Mouse (Mus musculus) hindbrain, embryonic 10.5 days (tissue): ENCODE data around the gene Akr1c19. TPM values are rescaled to one million over a fixed set of nuclear protein-coding genes. Genes with fewer than 3 reads are reported as not detected.
"Not testable (repeated sequence)": the region's sequence is repeated elsewhere in the genome, so short reads cannot be mapped to it uniquely, and the experiment has no call there.

Source experiments
- DNase-seq: peaks from one replicate; pipeline ENCODE4 v3.0.0-alpha.2; 2017; ENCODE audit warnings: low spot score
- H3K27ac ChIP-seq: fragments of 300-500 bp; sonication (generic); 2 replicates; pipeline ENCODE4 v1.5.1; 2016; ENCODE audit warnings: mild to moderate bottlenecking, moderate library complexity
- H3K27me3 ChIP-seq: fragments of 300-500 bp; sonication (generic); 2 replicates; pipeline ENCODE4 v1.6.1; 2016; ENCODE audit warnings: mild to moderate bottlenecking; ENCODE audit not compliant: poor library complexity, insufficient read depth, severe bottlenecking
- H3K36me3 ChIP-seq: fragments of 300-500 bp; sonication (generic); 2 replicates; pipeline ENCODE4 v1.6.1; 2016; ENCODE audit warnings: mild to moderate bottlenecking, moderate library complexity
- H3K4me1 ChIP-seq: fragments of 300-500 bp; sonication (generic); replicated peaks from 2 replicates; pipeline ENCODE4 v1.6.1; 2016; ENCODE audit warnings: mild to moderate bottlenecking
- H3K4me3 ChIP-seq: fragments of 300-500 bp; sonication (generic); 2 replicates; pipeline ENCODE4 v1.5.1; 2016; ENCODE audit warnings: mild to moderate bottlenecking, moderate library complexity
- H3K9me3 ChIP-seq: fragments of 300-500 bp; sonication (generic); 2 replicates; pipeline ENCODE4 v1.6.1; 2016; ENCODE audit warnings: mild to moderate bottlenecking, moderate library complexity
- WGBS: fragments of 180-500 bp; shearing (Covaris S2); methylation state at CpG from one replicate; pipeline ENCODE4 v1.1.7; 2016; 5-methylcytosine and 5-hydroxymethylcytosine counted together
- polyA plus RNA-seq: library from polyadenylated mRNA; unstranded; fragments of >200 nt; fragmentation: Nextera tagmentation; extraction: Ambion mirVana; gene quantifications from 2 replicates; pipeline ENCODE4 v1.2.1, GENCODE M21; 2016

Gene Akr1c19
- polyA plus RNA-seq: 0.25 and 0.64 TPM in 2 replicates

DNA sequence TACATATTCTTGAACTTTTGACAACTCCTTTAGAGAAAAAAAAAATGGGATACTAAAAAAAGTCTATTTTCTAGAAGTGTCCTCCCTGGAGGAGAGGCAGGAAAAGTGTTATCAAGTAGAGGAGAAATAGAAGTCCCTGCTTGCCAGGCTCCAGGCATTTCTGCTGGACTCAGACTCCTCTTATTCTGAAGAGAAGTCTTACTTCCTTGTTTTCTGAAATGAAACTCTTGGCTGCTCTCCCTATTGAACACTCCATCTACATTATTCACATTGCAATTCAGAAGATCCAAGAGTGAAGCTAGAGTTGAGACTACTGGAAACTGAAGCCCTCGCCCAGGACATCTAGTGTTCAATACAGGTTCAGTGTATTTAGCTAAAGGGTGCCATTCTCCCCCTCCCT is at the start of gene Akr1c19:
Akr1c19 (plus strand) TSS at position 260 of the 400 bp plus-strand sequence.
- no peak for DNase-seq
- Histone ChIP-seq H3K9me3 (no peaks in the 10 kb centered on the region), H3K4me3 (no peak within 1 kb of the TSS), H3K27me3 (no peaks in the 10 kb centered on the region), H3K4me1 (no peaks in the 10 kb centered on the region), H3K27ac (no peak within 1 kb of the TSS), H3K36me3 (no peaks in the 10 kb centered on the region)
- 70% methylated on average over 1 of the region's 1 CpGs for WGBS

DNA sequence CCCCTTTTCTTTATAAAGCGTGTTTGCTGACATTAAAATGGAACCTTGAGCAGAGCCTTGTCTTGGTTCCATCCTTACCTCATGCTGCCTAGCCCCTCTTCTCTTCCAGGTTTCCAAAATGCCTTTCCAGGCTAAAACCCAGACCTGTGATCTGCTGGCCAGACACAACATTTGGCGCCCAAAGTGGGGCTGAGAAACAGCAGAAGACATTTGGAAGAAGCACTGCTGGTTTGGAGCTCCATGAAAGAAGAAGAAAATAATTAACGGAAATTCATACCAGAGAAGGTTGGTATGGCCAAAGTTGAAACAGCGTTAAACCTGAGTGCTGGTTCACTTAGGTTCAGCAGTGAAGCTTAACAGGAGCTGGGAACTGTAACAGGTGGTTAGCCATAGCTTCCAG is 47.2 kb upstream of the Akr1c19 start:
- not testable (repeated sequence) for DNase-seq, H3K4me1 ChIP-seq, H3K36me3 ChIP-seq, H3K4me3 ChIP-seq, H3K27ac ChIP-seq, H3K27me3 ChIP-seq
- H3K9me3 ChIP-seq: peaks cover 13% of the 10 kb centered on the region; the same call in 1 of the 2 replicates
- 93% methylated on average over 4 of the region's 4 CpGs for WGBS

DNA sequence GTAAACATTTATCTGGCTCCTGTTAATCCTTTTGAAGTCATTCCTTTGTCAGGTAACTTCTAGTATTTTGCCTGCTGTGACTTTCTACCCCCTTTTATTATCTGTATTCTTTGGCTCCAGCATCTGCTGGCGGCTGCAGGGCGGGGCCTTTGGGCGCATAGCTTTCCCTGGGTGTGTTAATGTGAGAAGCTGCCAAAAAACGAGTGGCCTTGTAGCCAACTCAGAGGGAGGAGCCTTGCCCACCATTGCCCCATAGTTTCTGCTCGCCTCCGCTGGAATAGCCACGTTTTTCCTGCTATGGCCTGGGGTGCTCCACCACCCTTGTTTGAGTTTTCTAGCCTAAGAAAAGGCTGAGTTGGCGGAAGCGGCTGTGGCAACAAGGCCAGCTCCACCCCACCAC is 45.4 kb upstream of the Akr1c19 start:
- H3K27me3 ChIP-seq: no peaks in the 10 kb centered on the region
- no peaks in the 10 kb centered on the region for H3K36me3 ChIP-seq
- H3K4me3 ChIP-seq: no peak overlapping the region
- WGBS: 62% methylated on average over 9 of the region's 9 CpGs
- DNase-seq: no peak
- H3K27ac ChIP-seq: no peak overlapping the region
- peaks cover 13% of the 10 kb centered on the region; the same call in 1 of the 2 replicates for H3K9me3 ChIP-seq
- H3K4me1 ChIP-seq: no peaks in the 10 kb centered on the region

DNA sequence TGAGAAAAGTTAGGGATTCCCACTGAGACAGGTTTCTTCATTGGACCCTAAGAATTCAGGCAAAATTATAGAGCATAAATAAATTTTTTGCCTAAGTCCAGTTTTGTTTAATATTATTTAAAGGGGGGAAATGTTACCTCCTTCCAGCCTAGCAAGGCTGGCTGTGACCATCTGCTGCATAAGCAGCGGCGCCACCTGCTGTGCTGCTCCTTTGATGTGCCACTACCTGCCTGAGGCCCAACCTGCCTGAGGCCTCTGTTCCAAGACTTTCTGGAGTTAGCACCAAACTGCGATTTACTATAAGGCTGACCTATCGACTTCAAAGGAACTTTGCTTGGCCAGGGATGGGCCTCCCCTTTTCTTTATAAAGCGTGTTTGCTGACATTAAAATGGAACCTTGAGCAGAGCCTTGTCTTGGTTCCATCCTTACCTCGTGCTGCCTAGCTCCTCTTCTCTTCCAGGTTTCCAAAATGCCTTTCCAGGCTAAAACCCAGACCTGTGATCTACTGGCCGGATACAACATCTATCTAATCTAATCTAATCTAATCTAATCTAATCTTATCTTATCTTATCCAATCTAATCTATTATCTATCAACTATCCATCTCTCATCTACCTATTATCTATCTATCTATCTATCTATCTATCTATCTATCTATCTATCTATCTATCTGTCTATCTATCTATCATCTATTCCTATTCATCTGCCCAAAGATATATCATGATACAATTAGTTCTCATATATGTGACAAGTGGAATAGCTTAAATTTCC is 41.7 kb upstream of the Akr1c19 start:
- 81% methylated on average over 7 of the region's 7 CpGs for WGBS
- not testable (repeated sequence) for H3K4me3 ChIP-seq, DNase-seq, H3K4me1 ChIP-seq, H3K27ac ChIP-seq, H3K9me3 ChIP-seq, H3K36me3 ChIP-seq, H3K27me3 ChIP-seq

DNA sequence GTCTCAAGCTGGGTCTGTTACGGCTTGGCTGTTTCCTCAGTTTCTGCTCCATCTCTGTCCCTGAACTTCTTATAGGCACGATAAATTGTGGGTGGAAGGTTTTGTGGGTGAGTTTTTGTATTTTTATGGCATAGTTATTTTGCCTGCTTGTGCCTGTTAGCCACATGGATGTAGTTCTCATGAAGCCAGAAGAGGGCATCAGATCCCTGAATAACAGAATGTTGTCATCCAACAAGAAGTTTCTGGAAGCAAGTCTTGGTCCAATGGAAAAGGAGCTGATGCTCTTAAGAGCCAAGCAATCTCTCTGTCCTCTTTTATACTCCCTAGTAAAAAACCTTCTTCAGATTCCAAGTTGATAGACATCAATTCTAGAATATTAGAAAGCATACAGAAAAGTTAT is 40.3 kb upstream of the Akr1c19 start:
- Histone ChIP-seq H3K27ac (no peak overlapping the region), H3K36me3 (no peaks in the 10 kb centered on the region), H3K9me3 (no peaks in the 10 kb centered on the region), H3K4me3 (no peak overlapping the region), H3K27me3 (no peaks in the 10 kb centered on the region), H3K4me1 (no peaks in the 10 kb centered on the region)
- no peak for DNase-seq
- 91% methylated on average over 2 of the region's 2 CpGs for WGBS

DNA sequence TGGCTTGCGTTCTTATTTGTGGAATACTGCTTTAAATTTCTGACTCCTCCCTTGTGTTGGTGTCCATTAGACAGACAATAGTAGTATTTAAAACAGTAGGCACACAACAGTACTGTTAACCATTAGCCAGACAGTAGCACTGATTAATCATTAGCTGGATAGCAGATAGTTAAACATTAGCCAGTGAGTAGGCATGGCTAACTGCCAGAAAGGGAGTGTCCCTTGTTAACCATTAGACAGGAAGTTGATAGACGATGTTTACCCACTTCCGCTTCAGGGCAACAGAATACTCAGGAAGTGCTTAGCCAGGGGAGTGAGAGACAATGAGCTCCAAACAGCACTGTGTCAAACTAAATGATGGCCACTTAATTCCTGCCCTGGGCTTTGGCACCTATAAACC is 37.6 kb upstream of the Akr1c19 start, which contains the start of gene Akr1c13:
Akr1c13 (plus strand) TSS at position 247 of the 400 bp plus-strand sequence.
- no peak for DNase-seq
- no peak within 1 kb of the TSS for H3K27ac ChIP-seq
- H3K36me3 ChIP-seq: no peaks in the 10 kb centered on the region
- WGBS: 76% methylated on average over 3 of the region's 3 CpGs
- no peak within 1 kb of the TSS for H3K4me3 ChIP-seq
- H3K9me3 ChIP-seq: no peaks in the 10 kb centered on the region
- H3K27me3 ChIP-seq: no peaks in the 10 kb centered on the region
- no peaks in the 10 kb centered on the region for H3K4me1 ChIP-seq

DNA sequence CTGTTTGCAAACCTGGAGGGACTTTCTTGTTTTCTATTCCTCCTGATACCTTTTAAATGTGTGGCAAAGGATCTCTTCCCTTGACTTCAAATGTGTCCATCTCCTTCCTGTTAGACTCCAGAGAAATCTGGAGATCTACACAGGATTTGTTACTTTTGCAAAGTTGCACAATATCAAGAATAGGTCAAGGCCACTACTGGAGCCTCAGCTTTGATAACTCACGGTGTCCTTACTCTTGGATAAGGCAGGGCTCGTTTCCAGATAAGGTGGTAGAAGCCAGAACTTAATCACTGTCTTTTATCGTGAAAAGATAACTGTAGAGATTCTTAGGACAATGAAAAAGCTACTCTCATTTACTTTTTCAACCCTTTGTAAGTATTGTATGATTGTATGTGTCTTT is 36.0 kb upstream of the Akr1c19 start:
- Histone ChIP-seq H3K27ac (no peak overlapping the region), H3K4me3 (no peak overlapping the region), H3K36me3 (no peaks in the 10 kb centered on the region), H3K9me3 (no peaks in the 10 kb centered on the region), H3K27me3 (no peaks in the 10 kb centered on the region), H3K4me1 (no peaks in the 10 kb centered on the region)
- no peak for DNase-seq
- WGBS: 84% methylated on average over 3 of the region's 3 CpGs

DNA sequence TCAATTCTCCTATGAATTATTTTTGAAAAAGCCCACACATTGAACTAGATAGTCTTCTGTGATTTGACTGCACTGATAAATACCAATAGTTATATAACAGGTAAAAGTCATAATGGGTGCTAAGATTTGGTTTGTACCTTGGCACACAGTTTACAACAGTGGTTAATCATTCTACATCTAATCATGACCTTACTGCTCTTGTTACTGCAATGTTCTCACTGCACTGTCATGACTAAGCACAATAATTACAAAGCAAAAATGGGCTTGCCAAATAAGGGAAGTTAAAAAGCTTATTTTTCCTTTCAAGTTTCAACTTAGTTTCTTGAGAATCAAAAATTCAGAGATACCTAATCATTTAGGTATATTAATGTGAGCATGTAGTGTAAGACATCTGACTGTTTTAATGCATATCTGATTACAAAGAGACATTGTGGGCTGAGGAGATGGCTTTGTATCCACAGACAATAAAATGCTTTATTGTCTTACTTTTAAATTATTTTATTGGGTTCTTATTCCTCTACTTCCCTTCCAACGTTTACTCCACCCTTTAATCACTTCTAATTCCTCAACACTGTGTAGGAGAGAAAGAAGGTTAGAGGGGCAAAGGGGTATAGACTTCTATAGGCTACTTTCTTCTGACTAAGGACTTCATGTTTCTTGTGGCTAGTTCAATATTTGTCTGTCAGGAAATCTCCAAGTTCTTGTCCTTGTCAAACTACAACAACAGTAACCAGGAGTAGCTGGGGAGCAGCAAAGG is 22.2 kb upstream of the Akr1c19 start:
- no peaks in the 10 kb centered on the region for H3K36me3 ChIP-seq
- DNase-seq: no peak
- H3K27me3 ChIP-seq: no peaks in the 10 kb centered on the region
- H3K4me3 ChIP-seq: no peak overlapping the region
- H3K4me1 ChIP-seq: no peaks in the 10 kb centered on the region
- H3K9me3 ChIP-seq: no peaks in the 10 kb centered on the region
- 36% methylated on average over 1 of the region's 1 CpGs for WGBS
- no peak overlapping the region for H3K27ac ChIP-seq

DNA sequence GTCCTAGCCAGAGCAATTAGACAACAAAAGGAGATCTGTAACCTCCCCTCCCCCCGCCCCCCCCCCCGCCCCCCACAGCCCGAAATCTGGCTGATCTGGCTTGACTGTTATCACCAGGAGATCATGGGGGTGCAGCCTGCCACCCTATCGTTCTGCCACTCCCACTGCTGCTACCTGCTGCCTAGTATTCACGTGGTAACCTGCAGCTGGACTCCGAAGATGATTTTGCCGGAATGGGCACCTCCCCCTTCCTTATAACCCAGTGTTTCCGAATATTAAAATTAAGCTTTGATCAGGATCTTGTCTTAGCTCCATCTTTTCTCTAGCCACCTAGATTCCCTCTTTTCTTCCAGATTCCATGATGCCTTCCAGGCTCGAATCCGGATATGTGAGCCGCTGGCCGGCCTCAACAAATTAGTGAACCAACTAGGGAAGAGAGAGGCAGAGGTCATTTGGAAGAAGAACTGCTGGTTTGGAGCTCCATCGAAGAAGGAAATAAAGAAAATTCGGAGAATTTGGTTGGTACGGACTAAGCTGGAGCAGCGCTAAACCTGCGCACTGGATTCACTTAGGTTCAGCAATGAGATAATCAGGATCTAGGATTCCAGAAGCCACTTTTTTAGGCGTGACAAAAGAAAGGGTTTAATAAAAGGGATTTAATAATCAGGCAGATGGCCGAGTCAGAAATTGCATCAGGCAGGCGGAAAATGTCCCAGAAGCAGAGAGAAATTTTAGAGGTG is 16.8 kb upstream of the Akr1c19 start:
- WGBS: 75% methylated on average over 20 of the region's 20 CpGs
- Histone ChIP-seq H3K27ac (no peak overlapping the region), H3K9me3 (no peaks in the 10 kb centered on the region), H3K36me3 (no peaks in the 10 kb centered on the region), H3K4me1 (no peaks in the 10 kb centered on the region), H3K27me3 (no peaks in the 10 kb centered on the region), H3K4me3 (no peak overlapping the region)
- no peak for DNase-seq

DNA sequence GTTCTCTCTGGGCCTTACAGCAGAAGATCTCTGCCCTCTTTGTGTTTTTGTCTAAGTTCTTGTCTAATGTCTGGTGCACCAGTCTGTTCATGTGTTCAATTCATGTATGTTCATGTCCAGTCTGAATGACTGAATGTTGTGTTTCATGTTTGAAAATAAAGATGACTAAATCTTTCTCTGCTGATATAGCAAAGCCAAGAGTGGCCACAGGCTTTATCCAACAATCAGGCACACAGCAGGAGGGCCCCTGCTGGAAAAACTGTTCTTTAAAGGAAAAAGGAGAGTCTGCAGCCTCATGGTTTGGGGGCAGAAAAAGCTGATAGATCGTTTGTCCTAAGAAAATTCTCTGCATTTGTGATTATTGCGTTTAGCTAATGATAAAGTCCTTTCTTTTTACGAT is 16.2 kb upstream of the Akr1c19 start:
- no peak overlapping the region for H3K27ac ChIP-seq
- H3K27me3 ChIP-seq: no peaks in the 10 kb centered on the region
- H3K4me1 ChIP-seq: no peaks in the 10 kb centered on the region
- WGBS: 60% methylated on average over 3 of the region's 3 CpGs
- no peak overlapping the region for H3K4me3 ChIP-seq
- no peak for DNase-seq
- no peaks in the 10 kb centered on the region for H3K9me3 ChIP-seq
- H3K36me3 ChIP-seq: no peaks in the 10 kb centered on the region

DNA sequence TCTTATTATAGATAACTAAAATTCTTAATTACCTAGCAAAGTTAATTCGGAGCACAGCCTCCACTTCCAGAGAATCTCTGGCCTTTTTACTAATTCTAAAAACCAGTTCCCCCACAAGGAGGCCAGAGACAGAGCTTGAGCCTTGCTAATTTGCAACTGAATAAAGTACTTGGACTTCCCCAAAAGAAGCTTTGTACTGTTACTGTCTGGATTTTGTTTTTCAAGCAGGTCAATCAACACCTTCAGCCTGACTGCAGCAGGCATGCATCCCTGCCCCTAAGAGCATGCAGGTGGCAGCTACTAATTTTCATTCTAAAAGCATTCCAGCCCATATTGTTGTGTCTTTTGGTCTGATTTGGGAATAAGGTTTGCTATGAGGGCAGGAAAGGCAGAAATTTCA is 13.0 kb upstream of the Akr1c19 start:
- H3K4me3 ChIP-seq, H3K36me3 ChIP-seq, H3K4me1 ChIP-seq, H3K9me3 ChIP-seq, H3K27ac ChIP-seq, H3K27me3 ChIP-seq, DNase-seq: not testable (repeated sequence)
- 89% methylated on average over 1 of the region's 1 CpGs for WGBS

DNA sequence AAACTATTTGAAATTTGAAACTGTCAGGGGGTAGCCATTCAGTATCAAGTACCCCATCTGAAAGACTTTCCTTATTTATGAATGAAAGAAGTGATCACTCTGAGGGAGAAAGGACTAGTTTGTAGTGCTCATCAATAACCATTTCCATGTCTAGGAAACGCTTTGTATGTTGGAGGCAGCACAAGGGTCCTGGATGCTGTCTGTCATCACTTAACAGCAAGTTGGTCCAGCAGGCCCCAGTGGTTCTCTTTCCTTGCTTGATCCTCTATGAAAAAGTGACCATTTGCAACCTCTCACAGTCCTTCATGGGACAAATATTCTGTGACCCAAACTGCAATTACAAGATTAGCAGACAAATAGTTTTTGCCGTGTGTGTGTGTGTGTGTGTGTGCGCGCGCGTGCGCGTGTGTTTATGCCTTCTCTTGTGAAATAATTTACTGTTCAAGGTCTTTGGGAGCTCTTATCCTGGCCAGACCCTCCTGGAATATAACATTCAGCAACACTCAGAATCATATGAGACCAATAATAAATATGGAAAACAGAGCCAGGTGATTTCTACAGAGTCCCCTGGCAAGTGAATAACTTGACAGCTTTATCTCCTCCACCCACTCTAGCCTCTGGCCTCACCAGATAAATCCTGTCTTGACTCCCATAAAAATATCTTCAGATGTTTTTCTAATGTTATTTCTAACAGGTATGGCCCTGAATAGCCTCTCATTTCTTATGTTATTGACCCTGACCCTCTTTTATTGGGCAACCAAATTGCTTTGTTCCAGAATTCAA is 2.5 kb downstream of the Akr1c19 start:
- Histone ChIP-seq H3K9me3 (no peaks in the 10 kb centered on the region), H3K4me1 (no peaks in the 10 kb centered on the region), H3K36me3 (no peaks in the 10 kb centered on the region), H3K27ac (no peak overlapping the region), H3K4me3 (no peak overlapping the region), H3K27me3 (no peaks in the 10 kb centered on the region)
- DNase-seq: no peak
- WGBS: 94% methylated on average over 8 of the region's 8 CpGs
